Mouse (Mus musculus) embryonic facial prominence, embryonic 15.5 days (tissue): ENCODE data around the gene 1700029J07Rik. TPM values are rescaled to one million over a fixed set of nuclear protein-coding genes. Genes with fewer than 3 reads are reported as not detected.

ENCODE experiments used
- polyA plus RNA-seq: library from polyadenylated mRNA; unstranded; fragments of >200 nt; fragmentation: Nextera tagmentation; extraction: Ambion mirVana; gene quantifications from 2 replicates; pipeline ENCODE4 v1.2.1, GENCODE M21; 2015

1700029J07Rik gene
- polyA plus RNA-seq, 1 experiment from 2014 or later = 11.0 TPM

Other genes starting within 250 kb of the 1700029J07Rik start
- 78.9 and 107 TPM in 2 replicates for gene Pdlim3, start 89.8 kb downstream of the 1700029J07Rik start, polyA plus RNA-seq
- not detected in 2 replicates for gene Ccdc110, start 40.6 kb downstream of the 1700029J07Rik start, polyA plus RNA-seq
- gene Ufsp2, start 276 bp upstream of the 1700029J07Rik start, polyA plus RNA-seq = 94.6 and 100 TPM in 2 replicates
- 0.72 and 1.3 TPM in 2 replicates for gene Lrp2bp, start 24.1 kb upstream of the 1700029J07Rik start, polyA plus RNA-seq
- gene Ankrd37, start 30.5 kb upstream of the 1700029J07Rik start, polyA plus RNA-seq = 30.8 and 34.1 TPM in 2 replicates
- gene Cfap97, start 176.5 kb upstream of the 1700029J07Rik start, polyA plus RNA-seq = 22.6 and 25.9 TPM in 2 replicates
- 5.2 and 6.7 TPM in 2 replicates for gene Snx25, start 176.9 kb upstream of the 1700029J07Rik start, polyA plus RNA-seq
- gene Slc25a4, start 236.0 kb upstream of the 1700029J07Rik start, polyA plus RNA-seq = 459 and 483 TPM in 2 replicates